Mouse (Mus musculus) lung, embryonic 15.5 days (tissue): Measurements from ENCODE around the gene Kbtbd8. TPM values are rescaled to one million over a fixed set of nuclear protein-coding genes. Genes with fewer than 3 reads are reported as not detected.
A peak's percentile ranks its signal among the peaks of the same experiment; 100 is the strongest.

Experiments
- ATAC-seq: fragments of 200-750 bp; cut with Nextera tagmentation; 2 replicates; pipeline ENCODE4 v1.8.0; 2017; ENCODE audit warnings: moderate number of reproducible peaks, borderline replicate concordance; ENCODE audit not compliant: low FRiP score, low TSS enrichment; ENCODE audit errors: extremely low read depth
- H3K27ac ChIP-seq: fragments of 300-500 bp; sonication (generic); 2 replicates; pipeline ENCODE4 v1.5.1; 2015; ENCODE audit warnings: moderate library complexity, mild to moderate bottlenecking, inconsistent platforms
- H3K27me3 ChIP-seq: fragments of 300-500 bp; sonication (generic); 2 replicates; pipeline ENCODE4 v1.6.1; 2015; ENCODE audit warnings: inconsistent platforms
- H3K36me3 ChIP-seq: fragments of 300-500 bp; sonication (generic); 2 replicates; pipeline ENCODE4 v1.6.1; 2015; ENCODE audit warnings: inconsistent platforms
- H3K4me1 ChIP-seq: fragments of 300-500 bp; sonication (generic); 2 replicates; pipeline ENCODE4 v1.6.1; 2015; ENCODE audit warnings: inconsistent platforms
- H3K4me2 ChIP-seq: fragments of 300-500 bp; sonication (generic); 2 replicates; pipeline ENCODE4 v1.6.1; 2015; ENCODE audit warnings: inconsistent platforms, mild to moderate bottlenecking, moderate library complexity
- H3K4me3 ChIP-seq: fragments of 300-500 bp; sonication (generic); 2 replicates; pipeline ENCODE4 v1.5.1; 2015; ENCODE audit warnings: mild to moderate bottlenecking, inconsistent platforms
- H3K9ac ChIP-seq: fragments of 300-500 bp; sonication (generic); 2 replicates; pipeline ENCODE4 v1.6.1; 2015; ENCODE audit warnings: inconsistent platforms
- H3K9me3 ChIP-seq: fragments of 300-500 bp; sonication (generic); 2 replicates; pipeline ENCODE4 v1.6.1; 2016; ENCODE audit warnings: inconsistent platforms
- WGBS: fragments of 180-500 bp; shearing (Covaris S2); methylation state at CpG from one replicate; pipeline ENCODE4 v1.1.7; 2015; 5-methylcytosine and 5-hydroxymethylcytosine counted together
- polyA plus RNA-seq: library from polyadenylated mRNA; unstranded; fragments of >200 nt; fragmentation: Nextera tagmentation; extraction: Ambion mirVana; gene quantifications from 2 replicates; pipeline ENCODE4 v1.2.1, GENCODE M21; 2015

The Kbtbd8 gene
- polyA plus RNA-seq: 1.8 and 2.1 TPM in 2 replicates

- H3K4me2 ChIP-seq: peak within 1 kb of the TSS; percentile 83
- ATAC-seq: no peak
- no peaks in the 10 kb centered on the region for H3K9me3 ChIP-seq
- peak within 1 kb of the TSS; percentile 50 for H3K9ac ChIP-seq
- H3K4me3 ChIP-seq: peak within 1 kb of the TSS; percentile 81
- WGBS: 19% methylated on average over 13 of the region's 13 CpGs
- H3K27me3 ChIP-seq: peaks cover 5% of the 10 kb centered on the region
- H3K36me3 ChIP-seq: no peaks in the 10 kb centered on the region
- 0 out of 2 replicates have a peak, but pooled peaks cover 3% of the 10 kb centered on the region for H3K4me1 ChIP-seq
- no peak within 1 kb of the TSS for H3K27ac ChIP-seq
Measured at GRCm38 (mm10) chr6:95116946-95117345, at the start of gene Kbtbd8. Kbtbd8 (plus strand) TSS chr6:95117240.

- Histone ChIP-seq H3K4me1 (no peaks in the 10 kb centered on the region), H3K9ac (no peak overlapping the region), H3K4me3 (no peak overlapping the region), H3K36me3 (no peaks in the 10 kb centered on the region), H3K9me3 (no peaks in the 10 kb centered on the region), H3K27me3 (no peaks in the 10 kb centered on the region), H3K4me2 (no peak overlapping the region), H3K27ac (no peak overlapping the region)
- ATAC-seq: no peak
- WGBS: 87% methylated on average over 10 of the region's 10 CpGs
Measured at GRCm38 (mm10) chr6:95069753-95070152, 47.3 kb upstream of the Kbtbd8 start.

GRCm38 (mm10) chr6:95085276-95085675 lies 31.8 kb upstream of the Kbtbd8 start:
- 73% methylated on average over 1 of the region's 1 CpGs for WGBS
- Histone ChIP-seq H3K27me3 (no peaks in the 10 kb centered on the region), H3K4me3 (no peak overlapping the region), H3K9ac (no peak overlapping the region), H3K4me2 (no peak overlapping the region), H3K4me1 (no peaks in the 10 kb centered on the region), H3K27ac (no peak overlapping the region), H3K9me3 (no peaks in the 10 kb centered on the region), H3K36me3 (no peaks in the 10 kb centered on the region)
- no peak for ATAC-seq

GRCm38 (mm10) chr6:95087154-95087846 lies 29.7 kb upstream of the Kbtbd8 start:
- Histone ChIP-seq H3K36me3 (no peaks in the 10 kb centered on the region), H3K4me1 (no peaks in the 10 kb centered on the region), H3K27me3 (no peaks in the 10 kb centered on the region), H3K9me3 (no peaks in the 10 kb centered on the region), H3K4me3 (no peak overlapping the region), H3K4me2 (no peak overlapping the region), H3K27ac (no peak overlapping the region), H3K9ac (no peak overlapping the region)
- whole genome bisulfite sequencing: 77% methylated on average over 6 of the region's 6 CpGs
- no peak for ATAC-seq

GRCm38 (mm10) chr6:95088075-95088474 lies 29.0 kb upstream of the Kbtbd8 start:
- H3K36me3 ChIP-seq: no peaks in the 10 kb centered on the region
- H3K4me1 ChIP-seq: no peaks in the 10 kb centered on the region
- H3K27me3 ChIP-seq: no peaks in the 10 kb centered on the region
- ATAC-seq: no peak
- 41% methylated on average over 4 of the region's 4 CpGs for WGBS
- H3K9me3 ChIP-seq: no peaks in the 10 kb centered on the region
- no peak overlapping the region for H3K27ac ChIP-seq
- H3K9ac ChIP-seq: no peak overlapping the region
- H3K4me2 ChIP-seq: no peak overlapping the region
- H3K4me3 ChIP-seq: no peak overlapping the region

GRCm38 (mm10) chr6:95094695-95095094 lies 22.3 kb upstream of the Kbtbd8 start:
- no peak overlapping the region for H3K9ac ChIP-seq
- H3K9me3 ChIP-seq: no peaks in the 10 kb centered on the region
- no peak for ATAC-seq

GRCm38 (mm10) chr6:95098366-95099109 lies 18.5 kb upstream of the Kbtbd8 start:
- 16% methylated on average over 21 of the region's 21 CpGs for WGBS
- H3K4me3 ChIP-seq: no peak overlapping the region
- no peaks in the 10 kb centered on the region for H3K36me3 ChIP-seq
- peak overlapping the region; percentile 30; the same call in 1 of the 2 replicates for H3K4me2 ChIP-seq
- no peak overlapping the region for H3K9ac ChIP-seq
- H3K4me1 ChIP-seq: peaks cover 4% of the 10 kb centered on the region; the same call in 1 of the 2 replicates
- H3K27me3 ChIP-seq: no peaks in the 10 kb centered on the region; the same call in 1 of the 2 replicates
- no peak overlapping the region for H3K27ac ChIP-seq
- no peaks in the 10 kb centered on the region for H3K9me3 ChIP-seq
- peak; percentile 42 for ATAC-seq

More at GRCm38 (mm10) chr6:95094695-95095094, 22.3 kb upstream of the Kbtbd8 start:
- Histone ChIP-seq H3K4me3 (no peak overlapping the region), H3K4me2 (no peak overlapping the region), H3K36me3 (no peaks in the 10 kb centered on the region), H3K4me1 (peaks cover 4% of the 10 kb centered on the region; the same call in 1 of the 2 replicates), H3K27ac (no peak overlapping the region), H3K27me3 (no peaks in the 10 kb centered on the region; the same call in 1 of the 2 replicates)
- WGBS: 47% methylated on average over 2 of the region's 2 CpGs

GRCm38 (mm10) chr6:95103706-95104105 lies 13.3 kb upstream of the Kbtbd8 start:
- H3K36me3 ChIP-seq: no peaks in the 10 kb centered on the region
- H3K4me3 ChIP-seq: no peak overlapping the region
- H3K27me3 ChIP-seq: no peaks in the 10 kb centered on the region
- H3K4me1 ChIP-seq: peaks cover under 1% of the 10 kb centered on the region; the same call in 1 of the 2 replicates
- no peak for ATAC-seq
- no peaks in the 10 kb centered on the region for H3K9me3 ChIP-seq
- H3K27ac ChIP-seq: no peak overlapping the region
- H3K4me2 ChIP-seq: no peak overlapping the region
- H3K9ac ChIP-seq: no peak overlapping the region
- WGBS: 59% methylated on average over 3 of the region's 3 CpGs

GRCm38 (mm10) chr6:95108437-95108836 lies 8.6 kb upstream of the Kbtbd8 start:
- no peaks in the 10 kb centered on the region for H3K4me1 ChIP-seq
- H3K9ac ChIP-seq: no peak overlapping the region
- H3K27me3 ChIP-seq: no peaks in the 10 kb centered on the region
- no peak overlapping the region for H3K4me2 ChIP-seq
- H3K9me3 ChIP-seq: no peaks in the 10 kb centered on the region
- ATAC-seq: no peak
- no peak overlapping the region for H3K4me3 ChIP-seq
- no peak overlapping the region for H3K27ac ChIP-seq
- H3K36me3 ChIP-seq: no peaks in the 10 kb centered on the region

- Histone ChIP-seq H3K9me3 (no peaks in the 10 kb centered on the region), H3K36me3 (no peaks in the 10 kb centered on the region), H3K4me3 (no peak overlapping the region), H3K4me1 (no peaks in the 10 kb centered on the region), H3K27ac (no peak overlapping the region), H3K27me3 (no peaks in the 10 kb centered on the region), H3K4me2 (no peak overlapping the region), H3K9ac (no peak overlapping the region)
- WGBS: 87% methylated on average over 6 of the region's 6 CpGs
- no peak for ATAC-seq
Measured at GRCm38 (mm10) chr6:95109691-95110450, 7.2 kb upstream of the Kbtbd8 start.

GRCm38 (mm10) chr6:95112015-95112414 lies 5.0 kb upstream of the Kbtbd8 start:
- Histone ChIP-seq H3K4me1 (no peaks in the 10 kb centered on the region), H3K4me2 (no peak overlapping the region), H3K36me3 (no peaks in the 10 kb centered on the region), H3K4me3 (no peak overlapping the region), H3K27me3 (no peaks in the 10 kb centered on the region), H3K9ac (no peak overlapping the region), H3K9me3 (no peaks in the 10 kb centered on the region), H3K27ac (no peak overlapping the region)
- no peak for ATAC-seq
- WGBS: 71% methylated on average over 5 of the region's 5 CpGs
